Mouse (Mus musculus) spleen, adult 12 weeks (tissue): Measurements from ENCODE around the gene Ttc39b.
"Not testable (repeated sequence)": the region's sequence is repeated elsewhere in the genome, so short reads cannot be mapped to it uniquely, and the experiment has no call there.

Experiments used
- DNase-seq: peaks from one replicate; pipeline ENCODE4 v3.0.0; 2022; ENCODE audit warnings: low spot score

Ttc39b gene

GRCm38 (mm10) chr4:83273616-83274050, 50.4 kb downstream of the Ttc39b start:
- DNase-seq, result peak; percentile 8

- no peak for DNase-seq
Observed at GRCm38 (mm10) chr4:83272917-83273615, 51.0 kb downstream of the Ttc39b start.

GRCm38 (mm10) chr4:83270481-83270880, 53.6 kb downstream of the Ttc39b start:
- DNase-seq, result no peak

- DNase-seq, result no peak
Observed at GRCm38 (mm10) chr4:83269614-83270013, 54.4 kb downstream of the Ttc39b start.

GRCm38 (mm10) chr4:83265926-83266692, 57.9 kb downstream of the Ttc39b start:
- DNase-seq, result no peak

GRCm38 (mm10) chr4:83264832-83265231, 59.2 kb downstream of the Ttc39b start:
- no peak for DNase-seq

GRCm38 (mm10) chr4:83261998-83262397, 62.1 kb downstream of the Ttc39b start:
- DNase-seq, result no peak

GRCm38 (mm10) chr4:83259690-83260089, 64.4 kb downstream of the Ttc39b start:
- no peak for DNase-seq

- DNase-seq, result no peak
Observed at GRCm38 (mm10) chr4:83258273-83258672, 65.8 kb downstream of the Ttc39b start.

GRCm38 (mm10) chr4:83257279-83258260, 66.5 kb downstream of the Ttc39b start:
- DNase-seq, result no peak

- no peak for DNase-seq
Observed at GRCm38 (mm10) chr4:83256779-83257178, 67.3 kb downstream of the Ttc39b start.

GRCm38 (mm10) chr4:83254941-83255340, 69.1 kb downstream of the Ttc39b start:
- no peak for DNase-seq

- DNase-seq, result no peak
Observed at GRCm38 (mm10) chr4:83253679-83254078, 70.4 kb downstream of the Ttc39b start.

GRCm38 (mm10) chr4:83243706-83244105, 80.3 kb downstream of the Ttc39b start:
- DNase-seq, result no peak

GRCm38 (mm10) chr4:83241630-83242029, 82.4 kb downstream of the Ttc39b start:
- no peak for DNase-seq

GRCm38 (mm10) chr4:83237656-83238055, 86.4 kb downstream of the Ttc39b start:
- no peak for DNase-seq

- not testable (repeated sequence) for DNase-seq
Observed at GRCm38 (mm10) chr4:83235304-83235703, 88.8 kb downstream of the Ttc39b start.

GRCm38 (mm10) chr4:83234739-83235138, 89.3 kb downstream of the Ttc39b start:
- no peak for DNase-seq

- DNase-seq, result no peak
Observed at GRCm38 (mm10) chr4:83234132-83234531, 89.9 kb downstream of the Ttc39b start.

- no peak for DNase-seq
Observed at GRCm38 (mm10) chr4:83233181-83234123, 90.6 kb downstream of the Ttc39b start.

- no peak for DNase-seq
Observed at GRCm38 (mm10) chr4:83232315-83232880, 91.7 kb downstream of the Ttc39b start.
